Mouse (Mus musculus): ENCODE measurements at regions not wholly inside any gene's neighbourhood (a gene's known extent, or its start where the extent isn't known, plus 50 kb on each side); places are given as distances from the start of the nearest gene placed in this dataset.
A peak's percentile ranks its signal among the peaks of the same experiment; 100 is the strongest.

GRCm38 (mm10) chr10:31143856-31144488, 169.2 kb upstream of the Hddc2 start:
- no peak for DNase-seq (ENCODE audit: low spot score)

- DNase-seq (ENCODE audit: low spot score) = no peak
Measured at GRCm38 (mm10) chr10:31144489-31144872, 168.7 kb upstream of the Hddc2 start.

- DNase-seq (ENCODE audit: low spot score) = peak; percentile 48
Measured at GRCm38 (mm10) chr10:31173169-31173686, 140.0 kb upstream of the Hddc2 start.

GRCm38 (mm10) chr10:31189577-31189976, 123.6 kb upstream of the Hddc2 start:
- no peak for DNase-seq (ENCODE audit: low spot score)

GRCm38 (mm10) chr10:31212164-31212563, 101.0 kb upstream of the Hddc2 start:
- peak; percentile 16 for DNase-seq (ENCODE audit: low spot score)

GRCm38 (mm10) chr10:31212778-31213454, 100.3 kb upstream of the Hddc2 start:
- no peak for DNase-seq (ENCODE audit: low spot score)

GRCm38 (mm10) chr10:31221902-31222301, 91.3 kb upstream of the Hddc2 start:
- no peak for DNase-seq (ENCODE audit: low spot score)

GRCm38 (mm10) chr10:31229078-31229477, 84.1 kb upstream of the Hddc2 start:
- DNase-seq (ENCODE audit: low spot score) = no peak

- no peak for DNase-seq (ENCODE audit: low spot score)
Measured at GRCm38 (mm10) chr10:31242442-31242966, 70.7 kb upstream of the Hddc2 start.

GRCm38 (mm10) chr10:31252584-31253381, 60.4 kb upstream of the Hddc2 start:
- no peak for DNase-seq (ENCODE audit: low spot score)

GRCm38 (mm10) chr10:31256934-31257333, 56.2 kb upstream of the Hddc2 start:
- DNase-seq (ENCODE audit: low spot score) = no peak

GRCm38 (mm10) chr10:31257611-31258010, 55.6 kb upstream of the Hddc2 start:
- no peak for DNase-seq (ENCODE audit: low spot score)

- DNase-seq (ENCODE audit: low spot score) = no peak
Measured at GRCm38 (mm10) chr10:31260914-31261313, 52.3 kb upstream of the Hddc2 start.

All from MN1 (cell line).